Mouse (Mus musculus): ENCODE measurements around the gene Ing1. TPM values are rescaled to one million over a fixed set of nuclear protein-coding genes. Genes with fewer than 3 reads are reported as not detected.

Gene Ing1
- total and polyA plus RNA-seq, 2 experiments: 6.5 to 9.5 TPM

GRCm38 (mm10) chr8:11600301-11600951, 45.1 kb downstream of the Ing1 start:
- no peaks in the 10 kb centered on the region for H3K27me3 ChIP-seq (ENCODE audit: control insufficient read depth, insufficient read depth, low read length)
- no peaks in the 10 kb centered on the region for H3K4me1 ChIP-seq (ENCODE audit: control insufficient read depth, insufficient read depth, low read length)
- H3K9ac ChIP-seq (ENCODE audit: low read depth, low read length): no peak overlapping the region
- no peaks in the 10 kb centered on the region for H3K36me3 ChIP-seq (ENCODE audit: control insufficient read depth, insufficient read depth, low read length)
- no peak overlapping the region for H3K4me3 ChIP-seq (ENCODE audit: insufficient read depth, low read depth, low read length)
- TF ChIP-seq POLR2A (IDR thresholded peaks at IDR 0.05; ENCODE audit: extremely low read depth, insufficient read depth, low read length): no peak
- no peak for TF ChIP-seq CTCF (IDR thresholded peaks at IDR 0.05; ENCODE audit: low read depth, low read length)
- no peaks in the 10 kb centered on the region for H3K79me2 ChIP-seq (ENCODE audit: control insufficient read depth, insufficient read depth, low read length)
- WGBS: 82% methylated on average over 5 of the region's 5 CpGs
- DNase-seq (ENCODE audit: extremely low read depth, low read depth, low spot score): no peak
- no peak overlapping the region for H3K27ac ChIP-seq (replicated peaks; ENCODE audit: insufficient read depth, low read depth, low read length)

GRCm38 (mm10) chr8:11602006-11602680, 46.8 kb downstream of the Ing1 start:
- H3K9ac ChIP-seq (ENCODE audit: low read depth, low read length): no peak overlapping the region
- H3K27ac ChIP-seq (replicated peaks; ENCODE audit: insufficient read depth, low read depth, low read length): no peak overlapping the region
- no peak overlapping the region for H3K4me3 ChIP-seq (ENCODE audit: insufficient read depth, low read depth, low read length)
- H3K4me1 ChIP-seq (ENCODE audit: control insufficient read depth, insufficient read depth, low read length): no peaks in the 10 kb centered on the region
- TF ChIP-seq POLR2A (IDR thresholded peaks at IDR 0.05; ENCODE audit: extremely low read depth, insufficient read depth, low read length): no peak
- peak; percentile 78 for TF ChIP-seq CTCF (IDR thresholded peaks at IDR 0.05; ENCODE audit: low read depth, low read length)
- peak; percentile 39 for DNase-seq (ENCODE audit: extremely low read depth, low read depth, low spot score)
- no peaks in the 10 kb centered on the region for H3K79me2 ChIP-seq (ENCODE audit: control insufficient read depth, insufficient read depth, low read length)
- 37% methylated on average over 14 of the region's 14 CpGs for WGBS
- no peaks in the 10 kb centered on the region for H3K27me3 ChIP-seq (ENCODE audit: control insufficient read depth, insufficient read depth, low read length)
- H3K36me3 ChIP-seq (ENCODE audit: control insufficient read depth, insufficient read depth, low read length): no peaks in the 10 kb centered on the region

GRCm38 (mm10) chr8:11608848-11609247, 53.5 kb downstream of the Ing1 start:
- H3K27me3 ChIP-seq (ENCODE audit: control insufficient read depth, insufficient read depth, low read length): no peaks in the 10 kb centered on the region
- H3K36me3 ChIP-seq (ENCODE audit: control insufficient read depth, insufficient read depth, low read length): peaks cover 9% of the 10 kb centered on the region
- 98% methylated on average over 9 of the region's 9 CpGs for WGBS
- H3K4me3 ChIP-seq (ENCODE audit: insufficient read depth, low read depth, low read length): no peak overlapping the region
- H3K27ac ChIP-seq (replicated peaks; ENCODE audit: insufficient read depth, low read depth, low read length): no peak overlapping the region
- no peaks in the 10 kb centered on the region for H3K79me2 ChIP-seq (ENCODE audit: control insufficient read depth, insufficient read depth, low read length)
- no peaks in the 10 kb centered on the region for H3K4me1 ChIP-seq (ENCODE audit: control insufficient read depth, insufficient read depth, low read length)
- TF ChIP-seq CTCF (IDR thresholded peaks at IDR 0.05; ENCODE audit: low read depth, low read length) (no peak), POLR2A (IDR thresholded peaks at IDR 0.05; ENCODE audit: extremely low read depth, insufficient read depth, low read length) (no peak)
- H3K9ac ChIP-seq (ENCODE audit: low read depth, low read length): no peak overlapping the region
- no peak for DNase-seq (ENCODE audit: extremely low read depth, low read depth, low spot score)

Other genes starting within 250 kb of the Ing1 start
- 7.7 and 10.9 TPM in 2 replicates for gene Col4a2, start 242.8 kb upstream of the Ing1 start, total RNA-seq (2014; rRNA removed)
- 6.1 and 8.0 TPM in 2 replicates for gene Col4a2, start 242.8 kb upstream of the Ing1 start, polyA plus RNA-seq (2012; rRNA removed)
- gene Col4a1, start 242.7 kb upstream of the Ing1 start, total RNA-seq (2014; rRNA removed): 25.7 and 28.3 TPM in 2 replicates
- 21.8 and 29.1 TPM in 2 replicates for gene Col4a1, start 242.7 kb upstream of the Ing1 start, polyA plus RNA-seq (2012; rRNA removed)
- 15.9 and 19.7 TPM in 2 replicates for gene Rab20, start 76.9 kb upstream of the Ing1 start, total RNA-seq (2014; rRNA removed)
- gene Rab20, start 76.9 kb upstream of the Ing1 start, polyA plus RNA-seq (2012; rRNA removed): 21.2 and 23.0 TPM in 2 replicates
- 84.7 and 94.8 TPM in 2 replicates for gene Naxd, start 58.1 kb upstream of the Ing1 start, total RNA-seq (2014; rRNA removed)
- 110 and 112 TPM in 2 replicates for gene Naxd, start 58.1 kb upstream of the Ing1 start, polyA plus RNA-seq (2012; rRNA removed)
- gene Cars2, start 4.8 kb upstream of the Ing1 start, total RNA-seq (2014; rRNA removed): 22.6 and 23.9 TPM in 2 replicates
- 27.0 and 31.2 TPM in 2 replicates for gene Cars2, start 4.8 kb upstream of the Ing1 start, polyA plus RNA-seq (2012; rRNA removed)
- 13.5 and 15.1 TPM in 2 replicates for gene Ankrd10, start 80.2 kb downstream of the Ing1 start, total RNA-seq (2014; rRNA removed)
- 8.9 and 12.3 TPM in 2 replicates for gene Ankrd10, start 80.2 kb downstream of the Ing1 start, polyA plus RNA-seq (2012; rRNA removed)
- not detected in 2 replicates for gene 1700016D06Rik, start 145.5 kb downstream of the Ing1 start, total RNA-seq (2014; rRNA removed)
- not detected in 2 replicates for gene 1700016D06Rik, start 145.5 kb downstream of the Ing1 start, polyA plus RNA-seq (2012; rRNA removed)
- 15.8 and 19.3 TPM in 2 replicates for gene Arhgef7, start 172.2 kb downstream of the Ing1 start, total RNA-seq (2014; rRNA removed)
- 11.0 and 12.4 TPM in 2 replicates for gene Arhgef7, start 172.2 kb downstream of the Ing1 start, polyA plus RNA-seq (2012; rRNA removed)

All from liver, adult 2 months (tissue).